Mouse (Mus musculus): ENCODE data around the gene Ankrd40.

Ankrd40 gene

DNA sequence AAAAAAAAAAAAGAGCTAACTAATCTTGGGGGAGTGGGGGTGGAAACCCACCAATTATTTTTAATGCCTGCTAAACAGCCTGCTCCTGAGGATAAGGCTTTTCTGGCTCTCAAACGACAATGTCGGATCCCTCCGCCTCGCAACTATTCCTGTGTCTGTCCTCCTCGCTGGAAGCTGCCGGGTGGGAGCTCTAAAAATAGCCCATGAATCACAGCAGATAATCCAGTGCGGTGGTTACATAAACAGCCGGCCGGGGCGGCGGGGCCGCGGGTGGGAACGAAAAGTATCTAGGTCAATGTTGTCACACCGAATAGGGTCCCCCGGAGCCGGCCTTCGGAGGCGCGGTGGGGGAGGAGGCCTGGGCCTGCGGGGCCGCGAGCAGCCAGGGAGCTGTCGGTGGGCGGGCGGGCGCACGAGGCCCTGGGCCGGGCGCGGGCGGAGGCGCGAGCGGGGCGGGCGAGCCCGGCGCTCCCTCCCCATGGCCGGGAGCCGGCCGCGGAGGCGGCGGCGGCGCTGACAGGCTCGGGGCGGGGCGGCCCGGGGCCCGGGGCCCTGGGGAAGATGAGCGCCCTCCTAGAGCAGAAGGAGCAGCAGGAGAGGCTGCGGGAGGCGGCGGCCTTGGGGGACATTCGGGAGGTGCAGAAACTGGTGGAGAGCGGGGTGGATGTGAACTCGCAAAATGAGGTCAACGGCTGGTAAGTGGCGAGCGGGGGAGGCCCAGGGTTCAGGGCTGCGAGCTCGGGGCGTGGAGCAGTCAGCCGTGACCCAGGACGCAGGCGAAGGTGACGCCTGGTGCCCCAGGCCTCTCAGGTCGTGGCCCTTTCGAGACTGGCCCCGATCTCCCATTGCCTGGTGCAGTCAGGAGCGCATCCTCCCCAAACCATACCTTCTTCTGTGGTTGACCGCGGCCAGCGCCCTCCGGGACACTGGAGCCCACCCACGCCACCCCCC, at the start of gene Ankrd40:
Gene Ankrd40 (plus strand): TSS at position 309 of the 951 bp plus-strand sequence.
- peak; percentile 97 for DNase-seq (ENCODE audit: low spot score in 2 of 2)

DNA sequence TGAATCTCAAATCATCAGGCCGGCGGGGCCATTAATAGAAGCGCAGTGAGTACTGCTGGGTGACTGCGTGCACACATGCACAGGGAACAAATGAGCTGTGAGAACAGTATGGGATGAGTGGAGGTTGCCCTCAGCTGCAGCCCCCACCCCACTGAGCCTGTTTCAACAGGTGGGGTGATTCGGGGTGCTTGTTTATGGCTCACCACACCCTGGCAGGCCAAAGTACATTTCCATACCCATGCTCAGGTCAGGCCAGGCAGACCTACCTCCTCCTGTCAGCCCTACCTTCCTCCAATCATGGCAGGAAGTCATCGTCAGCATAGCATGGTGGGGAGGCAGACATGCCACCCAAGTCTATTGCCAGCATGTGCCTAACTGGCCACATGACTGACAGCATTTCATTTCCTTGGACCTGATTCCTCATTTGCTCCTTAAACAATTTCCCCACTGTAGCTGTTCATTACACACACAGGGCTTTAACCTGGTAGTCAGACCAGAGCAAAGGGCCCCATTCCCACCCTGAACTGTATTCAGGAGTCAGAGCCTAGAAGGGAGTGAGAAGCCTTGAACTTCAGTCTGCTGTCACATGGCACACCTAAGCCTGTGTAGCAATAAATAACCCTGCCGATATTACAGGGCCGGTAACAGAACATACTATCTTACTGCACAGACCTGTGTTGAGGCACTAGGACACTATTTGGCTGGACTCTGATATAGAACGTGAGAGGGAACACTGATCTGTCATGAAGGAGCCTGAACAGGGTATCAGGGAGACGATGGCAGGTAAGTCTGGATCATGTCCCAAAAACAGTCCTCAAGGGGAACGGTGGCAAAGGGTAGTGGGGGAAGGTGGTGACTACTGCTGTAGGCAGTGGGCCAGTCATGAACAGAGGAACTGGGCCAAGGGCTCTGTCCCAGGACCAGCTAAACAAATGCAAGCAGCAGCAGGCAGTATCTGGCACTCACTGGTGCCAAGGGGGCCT, 46.3 kb upstream of the Ankrd40 start, which contains the start of gene Gm21885:
Gene Gm21885 (plus strand): TSS at position 675 of the 983 bp plus-strand sequence.
- DNase-seq (ENCODE audit: low spot score in 2 of 2), result no peak

DNA sequence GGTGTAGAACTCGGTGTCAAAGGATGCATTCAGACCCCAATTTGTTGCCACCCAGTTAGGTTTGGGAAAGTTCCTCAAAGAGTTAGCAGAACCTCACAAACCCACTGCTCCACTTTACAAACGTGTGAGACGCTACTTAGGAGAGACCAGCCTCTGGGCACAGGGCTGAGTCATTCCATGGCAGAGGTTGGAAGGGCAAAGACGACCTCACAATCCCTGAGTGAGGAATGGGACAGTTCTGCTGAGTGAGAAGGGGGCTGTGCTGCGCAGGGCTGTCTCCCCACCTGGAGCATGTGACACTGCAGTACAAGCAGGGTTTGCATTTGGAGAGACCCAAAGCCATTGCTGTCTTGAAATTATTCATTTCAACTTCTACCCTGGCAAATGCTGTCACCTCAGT, 45.5 kb upstream of the Ankrd40 start:
- no peak for DNase-seq (ENCODE audit: low spot score in 2 of 2)

DNA sequence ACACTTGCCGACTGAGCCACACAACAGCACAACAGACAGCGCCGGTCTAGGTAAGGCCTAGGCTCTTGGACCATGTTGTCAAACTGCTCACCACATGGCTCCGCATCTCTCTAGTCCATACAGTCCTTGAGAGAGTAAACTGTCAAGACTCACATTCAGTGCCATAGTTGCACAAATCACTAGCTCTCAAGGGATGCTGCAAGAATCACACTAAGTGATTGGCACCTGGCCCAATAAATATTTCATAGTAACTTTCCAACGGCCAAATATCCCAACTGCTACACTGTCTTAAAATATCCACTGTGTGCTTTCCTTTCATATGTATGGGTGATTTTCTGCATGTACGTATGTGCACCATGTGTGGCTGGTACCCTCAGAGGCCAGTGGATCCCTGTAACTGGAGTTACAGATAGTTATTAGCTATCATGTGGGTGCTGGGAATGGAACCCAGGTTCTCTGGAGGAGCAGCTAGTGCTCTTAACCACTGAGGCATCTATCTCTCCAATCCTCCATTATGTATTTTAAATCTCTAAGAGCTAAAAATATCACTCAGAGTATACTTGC, 44.2 kb upstream of the Ankrd40 start:
- DNase-seq (ENCODE audit: low spot score in 2 of 2), result no peak

DNA sequence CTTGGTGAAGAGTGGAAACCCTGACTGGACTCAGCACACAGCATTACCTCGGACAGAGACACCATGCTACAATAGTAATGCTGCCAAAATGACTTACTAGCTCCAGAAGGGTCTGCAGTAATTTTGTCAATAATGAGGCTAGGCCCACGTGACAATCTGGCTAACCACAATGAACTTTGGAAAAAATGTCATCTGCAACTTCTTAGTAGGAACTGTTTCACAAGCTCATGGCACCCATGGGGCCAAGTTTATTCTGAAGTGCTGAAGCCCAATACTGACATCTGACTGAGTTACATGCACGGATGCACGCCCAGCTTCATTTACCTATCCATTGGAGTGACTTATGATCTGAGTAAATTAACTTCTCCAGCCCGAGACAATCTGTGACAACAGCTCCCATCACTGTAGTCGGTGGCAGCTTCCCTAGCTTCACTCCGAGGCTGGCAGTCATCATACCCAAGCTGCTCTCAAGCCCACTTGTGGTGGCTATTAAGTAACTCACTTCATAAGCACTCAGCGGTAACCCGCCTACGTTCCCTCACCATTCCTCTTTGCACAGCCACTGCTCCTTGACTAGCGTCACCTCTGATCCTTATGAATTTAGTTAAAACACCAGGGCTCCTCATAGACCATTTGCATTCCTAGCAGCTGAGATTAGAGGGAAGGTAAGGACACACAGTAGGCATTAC, 41.8 kb upstream of the Ankrd40 start:
- DNase-seq (ENCODE audit: low spot score in 2 of 2), result no peak

DNA sequence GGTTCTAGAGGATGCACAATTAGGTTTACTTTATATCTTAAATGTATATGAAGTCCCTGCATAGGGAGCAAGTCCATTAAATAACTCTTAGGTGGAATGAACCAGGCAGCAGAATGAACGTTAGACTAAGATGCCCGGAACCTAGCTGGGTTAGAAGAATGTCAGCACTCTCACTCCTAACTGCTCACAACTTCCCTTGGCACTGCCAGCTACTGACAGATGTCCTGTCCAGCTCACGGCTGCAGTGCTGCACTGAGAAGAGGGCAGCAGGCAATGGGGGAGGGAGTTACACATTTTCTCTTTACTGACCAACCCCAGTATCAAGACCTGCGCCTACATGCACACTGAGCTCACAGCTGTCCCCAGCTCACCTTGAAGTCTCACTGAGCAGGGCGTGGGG, 40.7 kb upstream of the Ankrd40 start:
- no peak for DNase-seq (ENCODE audit: low spot score in 2 of 2)

DNA sequence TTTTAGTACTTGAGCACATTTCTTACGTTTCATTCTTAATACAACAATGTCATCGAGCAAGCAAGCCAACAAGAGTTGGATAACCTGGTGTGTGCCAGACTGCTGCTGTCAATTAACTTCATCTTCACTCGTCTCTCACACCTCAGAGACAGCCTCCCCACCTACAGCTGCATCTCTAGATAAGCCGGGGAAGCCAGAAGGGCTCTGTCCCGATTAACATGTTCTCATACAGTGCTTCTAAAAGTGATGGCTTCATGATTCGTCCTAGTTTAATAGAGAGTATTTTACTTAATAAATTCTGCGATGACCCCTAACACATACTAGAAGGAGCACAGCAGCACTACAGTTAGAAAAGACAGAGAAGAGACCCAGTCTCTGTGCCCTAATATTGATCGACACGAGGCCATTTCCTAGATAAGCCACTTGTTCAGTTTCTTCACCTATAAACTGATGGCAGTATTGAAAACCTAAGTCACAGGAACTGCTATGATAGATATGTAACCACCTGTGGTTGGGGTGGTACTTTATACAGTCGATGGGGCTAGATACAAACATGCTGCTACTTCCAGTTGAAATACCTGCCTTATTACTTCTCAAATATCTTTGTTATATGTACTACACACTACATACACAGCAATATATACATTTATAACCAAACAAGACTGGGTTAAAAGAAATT, 37.6 kb upstream of the Ankrd40 start:
- no peak for DNase-seq (ENCODE audit: low spot score in 2 of 2)

DNA sequence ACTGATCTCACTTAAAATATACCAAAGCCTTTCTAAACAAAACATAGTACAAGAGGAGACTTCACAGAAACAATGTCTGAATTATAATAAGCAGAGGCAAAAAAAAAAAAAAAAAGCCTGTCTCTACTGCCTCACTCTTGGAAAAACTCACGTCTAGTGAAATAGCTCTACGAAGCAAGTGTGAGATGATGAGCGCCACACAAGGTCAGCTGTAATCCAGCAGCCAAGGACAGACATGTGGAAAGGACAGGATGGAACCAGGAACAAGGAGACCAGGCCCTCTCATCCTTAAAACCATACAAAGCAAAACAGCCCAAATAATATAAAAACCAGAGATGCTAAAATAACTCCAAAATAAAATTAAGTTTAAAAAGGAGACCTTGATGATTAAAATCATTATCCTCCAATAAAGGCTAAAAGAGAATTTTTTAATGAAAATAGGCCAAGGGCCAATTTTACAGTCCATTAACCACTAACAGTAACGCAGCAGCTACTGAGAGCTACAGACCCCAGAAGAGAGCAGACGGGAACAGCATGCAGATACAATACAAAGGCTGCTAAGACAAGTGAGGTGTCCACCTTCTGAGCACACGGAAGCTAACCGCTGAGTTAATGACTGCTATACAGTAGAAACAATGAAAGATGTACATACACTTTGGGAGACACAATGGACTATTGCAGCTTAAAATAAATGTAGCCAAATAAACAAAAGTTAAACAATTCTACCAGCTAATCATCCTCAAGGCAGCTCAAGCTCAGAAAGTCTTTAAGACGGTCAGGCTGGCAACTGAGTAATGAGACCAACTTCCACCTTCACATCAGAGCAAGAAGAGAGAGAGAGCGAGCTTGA, 32.6 kb upstream of the Ankrd40 start:
- DNase-seq (ENCODE audit: low spot score in 2 of 2), result no peak

DNA sequence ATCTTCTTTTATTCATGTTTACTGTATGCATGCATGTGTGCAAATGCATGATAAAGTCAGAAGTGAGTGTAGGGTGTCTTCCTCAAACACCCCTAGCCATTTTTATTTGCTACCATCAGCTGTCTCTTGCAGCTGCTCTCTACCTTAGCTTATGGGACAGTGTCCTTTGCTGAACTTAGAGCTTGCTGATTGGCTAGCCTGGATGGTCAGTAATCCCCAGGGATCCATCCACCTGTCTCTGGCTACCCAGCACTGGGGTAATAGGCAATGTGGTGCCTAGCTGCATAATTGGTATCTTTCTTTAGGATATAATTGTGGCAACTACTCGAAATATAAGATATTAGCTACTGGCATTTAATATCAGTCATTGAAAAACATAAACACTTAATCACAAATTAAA, 15.1 kb upstream of the Ankrd40 start:
- no peak for DNase-seq (ENCODE audit: low spot score in 2 of 2)

DNA sequence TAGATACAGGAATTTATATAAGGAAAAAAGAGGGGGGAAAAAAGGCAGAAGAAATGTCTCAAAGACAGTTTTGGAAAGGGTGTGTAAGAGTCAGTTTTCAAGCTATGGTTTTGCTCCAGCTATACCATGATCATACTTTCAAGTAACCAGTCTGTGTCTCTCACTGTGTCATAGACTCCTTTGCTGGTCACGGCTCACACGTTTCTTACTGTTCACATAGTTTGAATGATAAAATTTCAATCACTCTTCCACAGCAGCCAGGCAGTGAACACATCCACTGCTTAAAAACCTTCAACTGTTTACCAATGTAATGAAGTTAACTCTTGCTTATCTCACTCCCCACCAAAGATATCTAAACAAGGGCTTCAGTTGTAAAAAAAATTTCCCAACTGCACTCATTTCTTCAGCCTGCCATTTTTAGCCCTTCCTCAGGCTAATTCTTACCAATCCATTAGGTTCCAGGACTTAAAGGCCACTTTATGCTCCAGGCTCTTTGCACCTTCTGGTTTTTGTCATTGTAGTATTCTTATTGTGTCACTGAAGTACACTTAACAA, 13.6 kb upstream of the Ankrd40 start:
- DNase-seq (ENCODE audit: low spot score in 2 of 2), result no peak

DNA sequence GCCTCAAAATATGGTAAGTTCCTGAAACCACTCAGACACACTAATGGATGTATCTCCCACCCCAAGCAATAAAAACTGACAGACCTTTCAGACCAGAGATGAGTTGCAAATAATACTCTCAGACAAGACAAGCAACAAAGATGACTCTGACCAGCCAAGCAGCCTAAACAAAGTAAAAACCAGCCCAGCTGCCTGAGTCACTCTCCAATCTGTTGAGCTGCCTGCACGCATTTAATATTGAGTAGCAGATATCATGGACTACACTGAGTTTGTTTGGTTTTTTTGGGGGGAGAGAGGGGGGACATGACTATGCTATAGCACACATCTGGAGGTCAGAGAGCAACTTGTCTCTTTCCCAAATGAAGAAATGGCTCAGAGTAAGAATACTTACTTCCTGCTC, 12.5 kb upstream of the Ankrd40 start:
- no peak for DNase-seq (ENCODE audit: low spot score in 2 of 2)

DNA sequence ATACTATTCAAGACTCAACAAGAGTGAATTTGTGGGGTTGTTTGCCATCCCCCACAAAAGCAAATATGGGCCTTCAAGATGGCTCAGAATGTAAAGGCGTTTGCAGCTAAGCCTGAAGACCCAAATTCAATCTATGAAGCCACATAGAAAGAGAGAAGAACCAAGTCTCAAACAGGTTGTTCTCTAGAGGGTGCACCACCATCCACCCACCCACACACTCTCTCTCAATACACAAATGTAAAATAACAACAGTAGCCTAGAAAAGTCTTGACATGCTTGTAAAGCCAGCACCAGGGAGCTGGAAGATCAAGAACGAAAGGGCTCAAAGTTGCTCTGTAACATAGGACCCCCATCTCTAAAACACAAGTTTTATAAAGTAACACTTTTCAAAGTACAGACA, 11.3 kb upstream of the Ankrd40 start:
- DNase-seq (ENCODE audit: low spot score in 2 of 2), result no peak

DNA sequence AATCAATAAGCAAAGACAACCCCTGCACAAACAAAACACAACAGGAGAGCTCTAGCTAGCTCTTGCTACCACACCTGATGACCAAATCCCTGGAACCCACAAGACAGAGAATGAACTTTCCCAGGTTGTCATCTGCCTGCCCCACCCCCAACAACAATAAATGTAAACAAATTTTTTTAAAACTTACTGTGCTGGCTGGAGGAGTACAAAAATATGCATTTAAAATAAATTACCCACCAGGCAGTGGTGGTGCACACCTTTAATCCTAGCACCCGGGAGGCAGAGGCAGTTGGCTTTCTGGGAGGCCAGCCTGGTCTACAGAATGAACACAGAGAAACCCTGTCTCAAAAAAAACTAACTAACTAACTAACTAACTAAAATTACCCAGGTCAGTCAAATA, 10.8 kb upstream of the Ankrd40 start:
- DNase-seq (ENCODE audit: low spot score in 2 of 2), result no peak

DNA sequence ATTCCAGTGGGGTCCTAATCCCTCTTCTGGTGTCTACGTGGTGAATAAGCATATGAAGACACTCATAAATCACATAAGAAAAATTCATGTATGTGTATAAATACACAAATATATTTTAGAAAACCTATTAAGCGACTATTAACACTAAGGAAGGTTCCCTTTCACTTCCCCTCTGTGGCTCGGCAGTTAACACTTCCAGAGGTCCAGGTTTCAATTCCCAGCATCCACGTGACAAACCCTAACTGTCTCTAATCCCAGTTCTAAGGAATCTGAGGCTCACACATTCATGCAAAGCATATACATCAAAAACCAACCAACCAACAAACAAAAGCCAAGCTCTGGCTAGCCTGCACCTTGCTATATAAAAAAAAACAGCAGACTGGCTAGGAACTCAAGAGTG, 10.3 kb upstream of the Ankrd40 start:
- DNase-seq (ENCODE audit: low spot score in 2 of 2), result no peak

DNA sequence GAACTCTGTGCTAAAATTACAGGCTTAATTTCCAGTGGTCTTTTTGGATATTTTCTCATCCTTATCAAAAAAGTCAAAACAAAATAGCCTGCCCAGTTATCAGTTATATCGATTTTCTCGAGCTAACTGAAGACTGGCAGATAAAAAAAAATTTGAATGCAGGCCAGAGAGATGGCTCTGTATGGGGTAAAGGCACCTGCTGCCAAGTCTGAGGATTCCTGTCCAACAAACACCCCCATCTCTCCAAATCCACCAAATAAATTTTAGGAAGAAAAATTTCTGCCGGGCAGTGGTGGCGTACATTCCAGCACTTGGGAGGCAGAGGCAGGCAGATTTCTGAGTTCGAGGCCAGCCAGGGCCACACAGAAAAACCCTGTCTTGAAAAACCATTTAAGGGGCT, 9.7 kb upstream of the Ankrd40 start:
- DNase-seq (ENCODE audit: low spot score in 2 of 2), result no peak

DNA sequence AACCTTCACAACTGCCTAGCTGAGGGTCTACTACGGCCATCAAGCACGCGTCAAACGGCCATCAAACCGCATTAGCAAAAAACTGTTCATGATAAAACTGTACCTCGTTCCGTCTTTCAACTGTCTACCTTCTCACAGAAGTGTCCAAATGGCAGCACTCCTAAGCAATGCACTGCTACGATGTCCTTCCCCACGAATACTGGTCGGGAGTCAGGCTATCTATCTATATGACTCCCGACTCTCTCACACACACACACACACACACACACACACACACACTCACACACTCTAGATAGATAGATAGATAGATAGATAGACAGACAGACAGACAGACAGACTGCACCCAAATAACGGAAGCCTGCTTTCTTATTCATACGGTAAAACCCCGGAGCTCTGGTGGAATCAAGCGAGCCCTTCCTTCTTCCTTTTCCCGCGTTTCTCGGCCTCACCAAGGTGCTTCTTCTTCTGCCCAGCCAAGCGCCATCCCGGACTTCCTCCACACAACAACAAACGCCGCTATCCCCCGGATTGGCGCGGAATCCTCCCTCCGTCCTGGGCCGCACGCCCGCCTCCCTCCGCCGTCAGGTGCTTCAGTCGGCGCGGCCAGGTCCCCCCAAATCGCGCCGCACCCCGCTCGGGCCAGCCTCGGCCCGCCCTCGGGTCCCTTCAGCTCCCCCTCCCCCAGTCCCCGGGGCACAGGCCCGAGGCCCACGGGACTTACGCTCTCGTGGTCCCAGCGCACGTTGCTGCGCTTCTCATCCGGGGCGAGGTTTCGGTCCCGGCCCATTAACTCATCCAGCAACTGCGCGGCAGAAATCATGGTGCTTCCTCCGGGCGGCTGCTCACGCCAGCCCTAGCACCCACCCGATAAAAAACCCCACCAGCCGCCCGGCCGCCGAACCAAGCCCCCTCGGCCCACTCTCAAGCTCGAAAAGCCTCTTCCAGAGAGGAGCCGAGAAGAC, 6.6 kb upstream of the Ankrd40 start:
- DNase-seq (ENCODE audit: low spot score in 2 of 2), result peak in 1 of 2 experiments; percentile 23

DNA sequence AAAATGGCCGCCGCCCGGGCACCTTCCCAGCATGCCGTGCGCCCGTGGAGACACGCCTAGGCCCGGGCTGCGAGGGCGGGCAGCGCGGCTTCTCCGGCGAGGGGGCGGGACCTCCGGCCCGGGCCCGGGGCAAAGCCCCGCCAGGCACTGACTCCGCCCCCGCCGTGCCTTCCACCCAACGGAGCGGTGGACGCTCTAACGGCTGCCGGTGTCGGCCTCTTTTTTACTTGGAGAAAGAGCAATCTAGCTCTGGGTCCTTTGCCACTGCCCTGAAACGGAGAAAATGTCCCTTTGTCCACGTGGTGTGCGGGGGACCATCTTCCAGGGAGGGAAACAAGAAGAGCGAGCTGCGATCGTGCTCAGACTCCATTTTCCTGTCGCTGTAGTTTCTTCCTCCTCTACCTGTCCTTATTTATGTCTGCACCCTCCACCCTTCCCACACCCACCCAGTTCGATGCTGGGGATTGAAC, 5.8 kb upstream of the Ankrd40 start, which contains the start of gene Luc7l3:
Gene Luc7l3 (minus strand): TSS at position 58 of the 470 bp plus-strand sequence.
- DNase-seq (ENCODE audit: low spot score in 2 of 2), result peak; percentile 90

DNA sequence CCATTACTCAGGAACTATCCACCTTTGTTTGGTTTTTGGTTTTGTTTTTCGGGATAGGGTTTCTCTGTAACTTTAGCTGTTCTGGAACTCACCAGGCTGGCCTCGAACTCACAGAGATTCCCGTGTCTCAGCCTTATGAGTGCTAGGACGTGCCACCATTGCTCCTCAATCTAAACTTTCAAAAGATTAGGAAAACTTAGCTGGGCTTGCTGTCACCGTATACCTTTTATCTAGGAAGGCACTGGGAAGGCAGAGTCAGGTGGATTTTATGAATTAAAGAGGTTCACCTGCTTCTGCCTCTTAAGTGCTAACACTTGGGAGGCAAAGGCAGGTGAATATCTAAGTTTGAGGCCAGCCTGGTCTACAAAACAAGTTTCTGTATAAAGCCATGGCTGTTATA, 5.2 kb upstream of the Ankrd40 start:
- DNase-seq (ENCODE audit: low spot score in 2 of 2), result no peak
